Mouse (Mus musculus): ENCODE measurements around the gene Gm34302.

The Gm34302 gene

DNA sequence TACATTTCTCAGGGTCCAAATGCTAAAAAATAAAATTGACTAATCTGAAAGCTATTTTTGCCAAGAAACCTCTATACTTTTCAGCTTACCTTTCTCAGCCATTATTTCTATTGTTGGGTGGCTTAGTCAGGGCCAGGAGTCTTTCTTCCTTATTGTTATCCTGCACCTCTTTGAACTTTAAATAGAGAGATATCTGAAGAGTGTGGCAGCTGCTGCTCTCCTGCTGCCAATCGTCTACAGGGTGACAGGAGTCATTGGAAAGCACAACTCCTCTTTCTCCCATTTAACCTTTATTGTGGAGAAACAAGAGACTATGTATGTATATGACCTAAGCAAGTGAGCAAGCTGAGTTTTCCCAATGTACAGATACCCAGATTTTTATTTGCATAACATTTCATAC lies at the start of gene Gm34302:
Gm34302 (minus strand) TSS at position 154 of the 400 bp plus-strand sequence.
- no peak for DNase-seq (ENCODE audit: low read depth, low spot score)

DNA sequence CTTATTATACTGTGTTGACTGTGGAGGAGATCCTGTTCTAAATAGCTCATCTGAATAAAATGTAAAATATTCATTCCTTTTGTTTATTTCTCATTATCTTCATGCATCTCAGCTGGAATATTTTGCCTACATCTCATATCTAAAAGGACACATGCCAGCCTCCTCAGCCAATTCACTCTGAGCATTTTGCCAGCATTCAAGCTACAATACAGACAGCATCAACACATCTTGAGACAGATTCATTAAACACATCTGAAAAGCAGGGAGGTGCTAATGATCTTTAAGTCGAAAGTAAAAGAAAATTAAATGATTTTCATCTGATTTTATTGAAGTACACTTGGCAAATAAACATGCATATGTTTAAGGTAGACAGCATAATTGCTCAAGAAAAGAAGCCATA lies 48.2 kb upstream of the Gm34302 start:
- DNase-seq (ENCODE audit: low read depth, low spot score), result no peak

GRCm38 (mm10) chr3:63517681-63518080 lies 34.0 kb upstream of the Gm34302 start:
- DNase-seq (ENCODE audit: low read depth, low spot score), result no peak

- peak; percentile 79 for DNase-seq (ENCODE audit: low read depth, low spot score)
Observed at GRCm38 (mm10) chr3:63516279-63516678, 32.6 kb upstream of the Gm34302 start.

DNA sequence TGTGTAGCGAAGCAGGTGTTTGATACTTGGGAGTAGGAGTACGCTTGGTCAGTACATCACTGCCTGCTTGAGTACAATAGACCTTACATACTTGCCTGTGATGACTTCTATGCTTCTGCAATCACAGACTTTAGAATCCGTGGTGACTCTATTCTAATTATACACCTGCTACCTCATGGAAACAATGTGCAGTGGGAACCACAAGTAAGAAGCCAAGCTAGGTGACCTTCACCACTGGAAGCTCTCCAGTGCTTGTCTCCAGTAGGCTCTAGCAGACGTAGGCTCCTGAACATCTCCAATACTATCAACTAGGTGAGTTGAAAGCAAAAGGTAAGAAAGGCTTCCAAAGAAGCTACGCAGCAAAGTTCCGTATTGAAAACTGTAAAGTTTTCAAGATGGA lies 27.6 kb upstream of the Gm34302 start:
- DNase-seq (ENCODE audit: low read depth, low spot score), result no peak

DNA sequence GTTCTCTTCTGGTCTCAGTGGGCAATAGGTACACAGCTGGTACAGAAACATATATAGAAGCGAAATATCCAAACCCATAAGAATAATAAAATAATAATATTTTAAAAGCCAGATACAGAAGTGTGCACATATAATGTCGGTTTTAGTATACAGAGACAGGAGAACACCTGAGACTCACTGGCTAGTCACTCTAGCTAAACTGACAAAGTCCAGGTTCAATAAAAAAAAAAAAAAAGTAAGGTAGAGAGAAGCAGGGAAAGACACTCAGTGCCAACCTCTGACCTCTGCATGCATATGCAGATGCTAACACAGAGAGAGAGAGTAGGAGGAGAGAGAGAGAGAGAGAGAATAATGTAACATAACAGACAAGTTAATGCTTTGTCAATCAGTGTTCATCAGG lies 25.8 kb upstream of the Gm34302 start:
- no peak for DNase-seq (ENCODE audit: low read depth, low spot score)

GRCm38 (mm10) chr3:63508924-63509323 lies 25.2 kb upstream of the Gm34302 start:
- DNase-seq (ENCODE audit: low read depth, low spot score), result no peak

DNA sequence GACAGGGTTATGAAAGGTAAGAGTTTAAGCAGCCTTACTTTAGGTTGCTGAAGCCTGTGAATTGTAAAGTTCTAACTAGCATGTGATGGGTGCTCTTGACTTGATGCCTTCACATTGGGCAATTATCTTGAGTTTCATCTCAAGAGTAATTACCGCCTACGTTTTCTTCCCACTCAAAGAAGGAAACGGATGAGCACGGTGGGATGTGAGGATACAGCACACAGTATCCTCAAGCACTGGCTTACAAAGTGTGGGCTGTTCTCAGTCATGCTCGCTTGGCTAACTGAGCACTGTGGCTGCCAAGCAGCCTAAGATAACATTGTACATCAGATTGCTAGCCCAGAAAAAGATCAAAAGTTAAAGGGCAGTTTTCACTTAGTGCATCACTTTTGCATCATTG lies 20.8 kb upstream of the Gm34302 start:
- DNase-seq (ENCODE audit: low read depth, low spot score), result no peak

DNA sequence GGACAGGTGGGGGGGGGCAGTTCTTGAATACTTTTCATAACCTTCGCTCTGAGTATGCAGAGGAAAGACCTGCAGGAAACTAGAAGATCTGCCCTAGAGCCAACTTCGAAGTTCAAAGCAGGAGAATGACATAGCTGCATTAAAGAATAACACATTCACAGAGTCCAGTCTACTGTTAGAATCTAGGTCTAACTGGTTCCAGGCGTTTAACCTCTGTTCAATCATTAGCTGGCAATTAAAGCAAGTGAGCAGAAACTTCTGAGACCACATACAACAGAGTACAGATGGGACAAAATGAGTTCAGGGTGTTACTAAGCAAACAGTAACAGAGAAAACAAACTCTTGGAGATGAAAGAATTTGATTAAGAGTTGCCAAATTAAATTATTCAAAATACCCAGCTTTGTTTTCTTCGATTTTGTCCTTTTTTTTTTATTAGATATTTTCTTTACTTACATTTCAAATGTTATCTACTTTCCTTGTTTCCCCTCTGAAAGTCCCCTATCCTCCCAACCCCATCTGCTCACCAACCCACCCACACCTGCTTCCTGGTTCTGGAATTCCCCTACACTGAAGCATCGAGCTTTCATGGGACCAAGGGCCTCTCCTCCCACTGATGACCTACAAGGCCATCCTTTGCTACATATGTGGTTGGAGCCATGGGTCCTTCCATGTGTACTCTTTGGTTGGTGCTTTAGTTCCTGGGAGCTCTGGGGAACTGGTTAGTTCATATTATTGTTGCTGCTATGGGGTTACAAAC lies 11.1 kb upstream of the Gm34302 start:
- no peak for DNase-seq (ENCODE audit: low read depth, low spot score)

DNA sequence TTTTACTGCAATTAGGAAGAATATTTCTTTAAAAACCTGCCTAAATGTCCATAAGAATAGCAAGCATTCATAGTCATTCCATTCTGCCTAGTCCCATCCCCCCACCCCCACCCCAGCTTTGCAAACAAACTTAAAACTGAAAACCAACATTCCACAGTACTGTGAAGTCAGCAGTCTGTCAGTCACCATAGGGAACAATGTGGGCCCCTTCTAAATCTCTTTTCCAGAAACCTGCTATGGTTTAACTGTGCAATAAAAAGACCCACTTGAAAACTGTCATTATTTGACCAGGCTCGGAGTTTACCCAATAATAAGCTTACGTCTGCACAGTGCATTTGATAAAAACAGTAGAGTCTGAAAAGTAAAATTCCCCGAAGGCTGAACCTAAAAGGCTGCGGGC lies 9.9 kb upstream of the Gm34302 start:
- no peak for DNase-seq (ENCODE audit: low read depth, low spot score)

GRCm38 (mm10) chr3:63440426-63441125 lies 43.1 kb downstream of the Gm34302 start:
- DNase-seq (ENCODE audit: low read depth, low spot score), result no peak

DNA sequence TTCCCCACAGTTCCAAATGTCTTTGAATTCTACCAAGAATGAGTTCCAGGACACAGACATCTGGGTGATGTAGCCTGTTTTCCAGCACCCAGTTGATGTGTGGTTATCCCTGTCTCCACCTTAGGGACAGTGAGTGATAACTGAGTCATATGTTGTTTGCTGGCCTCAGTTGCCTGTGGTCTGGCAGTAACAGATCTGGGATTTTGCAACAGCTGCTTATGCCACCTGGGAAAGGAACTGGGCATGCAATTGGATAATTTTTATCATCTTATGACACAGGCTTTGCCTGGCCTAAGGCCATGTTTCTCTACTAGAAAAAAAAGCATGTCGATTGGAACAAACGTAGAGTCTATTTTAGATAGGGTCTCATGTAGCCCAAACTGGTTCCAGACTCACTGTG lies 43.9 kb downstream of the Gm34302 start:
- no peak for DNase-seq (ENCODE audit: low read depth, low spot score)

DNA sequence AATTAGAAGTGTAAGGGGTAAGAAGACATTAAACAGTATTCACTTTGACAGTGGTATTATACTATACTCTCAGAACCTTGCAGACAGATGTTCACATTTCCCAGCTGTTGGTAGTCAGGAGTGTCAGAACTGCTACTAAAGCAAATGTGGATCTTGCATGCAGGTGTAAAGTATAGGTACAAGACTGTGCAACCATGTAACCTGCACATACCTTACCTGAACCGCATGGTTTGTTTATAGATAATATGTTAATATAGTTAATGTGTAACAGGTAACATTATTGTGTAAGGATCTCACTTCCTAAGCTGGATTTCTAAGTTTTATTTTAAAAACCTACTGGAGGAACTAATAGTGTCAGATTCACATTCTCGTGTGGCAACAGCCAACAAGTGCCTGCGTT lies 44.8 kb downstream of the Gm34302 start:
- DNase-seq (ENCODE audit: low read depth, low spot score), result no peak
